Mouse (Mus musculus) embryonic fibroblast, embryonic 13.5 days (primary cell): ENCODE results near the gene Oprm1.

ENCODE experiments used
- CTCF ChIP-seq: IDR thresholded peaks from 2 replicates; pipeline ENCODE4 v1.5.1; 2011; ENCODE audit warnings: mild to moderate bottlenecking, control low read depth, low read length, moderate library complexity, borderline replicate concordance; ENCODE audit not compliant: insufficient read depth
- POLR2A ChIP-seq: IDR thresholded peaks from 2 replicates; pipeline ENCODE4 v1.6.1; 2011; ENCODE audit warnings: low read depth, mild to moderate bottlenecking, control low read depth, low read length, moderate library complexity

DNA sequence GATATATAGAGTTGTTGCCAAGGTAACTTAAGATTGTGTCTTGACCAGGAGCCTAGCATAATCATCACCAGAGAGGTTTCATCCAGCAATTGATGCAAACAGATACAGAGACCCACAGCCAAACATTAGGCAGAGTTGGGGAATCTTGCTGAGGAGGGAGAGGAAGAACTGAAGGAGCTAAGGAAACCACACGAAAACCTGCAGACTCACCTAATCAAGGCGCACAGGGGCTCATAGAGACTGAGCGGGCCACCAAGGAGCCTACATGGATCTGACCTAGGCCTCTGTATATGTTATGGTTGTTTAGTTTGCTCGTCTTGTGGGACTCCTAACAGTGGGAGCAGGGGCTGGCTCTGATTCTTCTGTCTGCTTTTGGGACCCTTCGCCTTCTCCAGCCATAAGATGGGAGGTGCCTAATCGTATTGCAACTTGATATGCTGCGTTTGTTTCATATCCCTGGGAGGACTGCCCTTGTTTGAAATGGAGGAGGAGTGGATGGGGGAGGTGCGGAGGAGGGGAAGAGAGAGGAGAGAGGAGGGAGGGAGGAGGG lies 318.4 kb downstream of the Oprm1 start:
- no peak for TF ChIP-seq CTCF
- TF ChIP-seq POLR2A, result no peak; the same call in 1 of the 2 replicates
